Comparison of ENCODE assay signal across 8 mouse cellular contexts in genomic region chr3:126667019-126667418, GRCm38 (mm10).
A peak's percentile ranks its signal among the peaks of the same experiment; 100 is the strongest.
DNase-seq lines count a peak whose midpoint lies in the region; ATAC-seq lines count a peak whose summit lies in the region.
"Had no signal": no experiment of that assay in that cellular context is flagged by ENCODE, and none has a peak within 500 bp of the region (broad histone marks: within the 10 kb centered on the region; RNA-seq: fewer than 3 reads in every experiment).

No protein-coding gene starts in this region.

- H3K4me3 ChIP-seq in hindbrain, embryonic 11.5 days (ENCODE audit: low read depth, low read length): no peak overlapping the region
- no peak overlapping the region for H3K4me3 ChIP-seq in hindbrain, embryonic 10.5 days
- no peak overlapping the region for H3K4me3 ChIP-seq in embryonic facial prominence, embryonic 14.5 days (ENCODE audit: low read depth, low read length)
- no peak overlapping the region for H3K4me3 ChIP-seq in limb, embryonic 13.5 days

- no peaks in the 10 kb centered on the region; the same call in 1 of the 2 replicates for H3K4me1 ChIP-seq in hindbrain, embryonic 11.5 days (replicated peaks; ENCODE audit: control insufficient read depth, insufficient read depth, low read length)
- peaks cover 27% of the 10 kb centered on the region for H3K4me1 ChIP-seq in hindbrain, embryonic 10.5 days (replicated peaks)
- peaks cover 35% of the 10 kb centered on the region for H3K4me1 ChIP-seq in embryonic facial prominence, embryonic 14.5 days (ENCODE audit: control insufficient read depth, insufficient read depth, low read length)
- peaks cover 34% of the 10 kb centered on the region for H3K4me1 ChIP-seq in limb, embryonic 13.5 days

- DNase-seq in hindbrain, embryonic 11.5 days (ENCODE audit: low spot score): no peak
- no peak for DNase-seq in hindbrain, embryonic 10.5 days (ENCODE audit: low spot score)
- no peak for DNase-seq in embryonic facial prominence, embryonic 14.5 days (ENCODE audit: low spot score)
- DNase-seq in natural killer cell, adult 2 months (ENCODE audit: low spot score in 2 of 2): no peak
- no peak for DNase-seq in left cerebral cortex, adult 18-20 months (ENCODE audit: low spot score in 2 of 2)
- DNase-seq: thymus, postnatal 25 days had no signal

- H3K4me2 ChIP-seq in hindbrain, embryonic 11.5 days (replicated peaks; ENCODE audit: low read depth, low read length): no peak overlapping the region
- no peak overlapping the region for H3K4me2 ChIP-seq in embryonic facial prominence, embryonic 14.5 days (ENCODE audit: low read depth, low read length)
- H3K4me2 ChIP-seq in limb, embryonic 13.5 days (replicated peaks): no peak overlapping the region

- no peak overlapping the region for H3K9ac ChIP-seq in hindbrain, embryonic 11.5 days (ENCODE audit: low read depth, low read length)
- H3K9ac ChIP-seq in embryonic facial prominence, embryonic 14.5 days (ENCODE audit: low read depth, low read length): no peak overlapping the region
- H3K9ac ChIP-seq in limb, embryonic 13.5 days: no peak overlapping the region

- H3K36me3 ChIP-seq in hindbrain, embryonic 11.5 days (ENCODE audit: control insufficient read depth, insufficient read depth, low read length): no peaks in the 10 kb centered on the region
- no peaks in the 10 kb centered on the region for H3K36me3 ChIP-seq in hindbrain, embryonic 10.5 days
- no peaks in the 10 kb centered on the region for H3K36me3 ChIP-seq in embryonic facial prominence, embryonic 14.5 days (ENCODE audit: control insufficient read depth, insufficient read depth, low read length)
- H3K36me3 ChIP-seq in limb, embryonic 13.5 days: no peaks in the 10 kb centered on the region

- H3K9me3 ChIP-seq in hindbrain, embryonic 11.5 days (ENCODE audit: control insufficient read depth, low read length): no peaks in the 10 kb centered on the region
- no peaks in the 10 kb centered on the region for H3K9me3 ChIP-seq in hindbrain, embryonic 10.5 days
- H3K9me3 ChIP-seq in embryonic facial prominence, embryonic 14.5 days (ENCODE audit: control insufficient read depth, low read length): no peaks in the 10 kb centered on the region
- H3K9me3 ChIP-seq in limb, embryonic 13.5 days: no peaks in the 10 kb centered on the region

- no peak overlapping the region for H3K27ac ChIP-seq in hindbrain, embryonic 11.5 days (ENCODE audit: low read depth, low read length)
- no peak overlapping the region for H3K27ac ChIP-seq in hindbrain, embryonic 10.5 days
- H3K27ac ChIP-seq in embryonic facial prominence, embryonic 14.5 days (replicated peaks; ENCODE audit: low read depth, low read length): no peak overlapping the region
- no peak overlapping the region for H3K27ac ChIP-seq in limb, embryonic 13.5 days

- peak; percentile 31; the same call in 1 of the 2 replicates for ATAC-seq in hindbrain, embryonic 11.5 days (ENCODE audit: low FRiP score)
- ATAC-seq in common myeloid progenitor, adult 5-6 weeks (replicated peaks; ENCODE audit: low read depth, poor library complexity, severe bottlenecking): 0 out of 2 replicates have a peak, but pooled peaks have one; percentile 15
- 0 out of 2 replicates have a peak, but pooled peaks have one; percentile 27 for ATAC-seq in embryonic facial prominence, embryonic 14.5 days (ENCODE audit: low read depth)
- ATAC-seq in limb, embryonic 13.5 days (ENCODE audit: low FRiP score, low read depth): peak; percentile 9

- no peaks in the 10 kb centered on the region for H3K27me3 ChIP-seq in hindbrain, embryonic 11.5 days (ENCODE audit: control insufficient read depth, insufficient read depth, low read length)
- no peaks in the 10 kb centered on the region for H3K27me3 ChIP-seq in hindbrain, embryonic 10.5 days (ENCODE audit: insufficient read depth, poor library complexity, severe bottlenecking)
- H3K27me3 ChIP-seq in embryonic facial prominence, embryonic 14.5 days (replicated peaks; ENCODE audit: control insufficient read depth, insufficient read depth, low read length): no peaks in the 10 kb centered on the region
- H3K27me3 ChIP-seq in limb, embryonic 13.5 days: peaks cover 2% of the 10 kb centered on the region; the same call in 1 of the 2 replicates

- 96% methylated on average over 11 of the region's 11 CpGs for WGBS in hindbrain, embryonic 11.5 days
- 97% methylated on average over 11 of the region's 11 CpGs for WGBS in hindbrain, embryonic 10.5 days
- WGBS in embryonic facial prominence, embryonic 14.5 days: 88% methylated on average over 11 of the region's 11 CpGs
- WGBS in limb, embryonic 13.5 days: 92% methylated on average over 11 of the region's 11 CpGs
